Mouse (Mus musculus) cerebellum, adult 8-10 months (tissue): ENCODE measurements around the gene Zfp960.
"Not testable (repeated sequence)": the region's sequence is repeated elsewhere in the genome, so short reads cannot be mapped to it uniquely, and the experiment has no call there.

Source experiments
- DNase-seq: peaks from one replicate; pipeline ENCODE4 v3.0.0; 2022

Zfp960 gene

GRCm38 (mm10) chr17:17063628-17064494, at the start of gene Zfp960:
Gene Zfp960, plus strand, starts transcription at chr17:17064113.
- peak; percentile 67 for DNase-seq

- not testable (repeated sequence) for DNase-seq
Observed at GRCm38 (mm10) chr17:17018071-17018470, 45.8 kb upstream of the Zfp960 start.

- not testable (repeated sequence) for DNase-seq
Observed at GRCm38 (mm10) chr17:17059566-17059965, 4.3 kb upstream of the Zfp960 start.

GRCm38 (mm10) chr17:17120830-17121502, 57.1 kb downstream of the Zfp960 start, which contains the start of gene Zfp97:
Gene Zfp97, plus strand, starts transcription at chr17:17121415.
- DNase-seq: not testable (repeated sequence)
